Mouse (Mus musculus): ENCODE data around the gene Als2cl.

The Als2cl gene

GRCm38 (mm10) chr9:110881953-110882352 lies 2.3 kb downstream of the Als2cl start:
- DNase-seq, result no peak

- no peak for DNase-seq
These were observed 8.0 kb downstream of the Als2cl start for GRCm38 (mm10) chr9:110887388-110888303.

- DNase-seq, result no peak
These were observed 9.3 kb downstream of the Als2cl start for GRCm38 (mm10) chr9:110888935-110889334.

DNA sequence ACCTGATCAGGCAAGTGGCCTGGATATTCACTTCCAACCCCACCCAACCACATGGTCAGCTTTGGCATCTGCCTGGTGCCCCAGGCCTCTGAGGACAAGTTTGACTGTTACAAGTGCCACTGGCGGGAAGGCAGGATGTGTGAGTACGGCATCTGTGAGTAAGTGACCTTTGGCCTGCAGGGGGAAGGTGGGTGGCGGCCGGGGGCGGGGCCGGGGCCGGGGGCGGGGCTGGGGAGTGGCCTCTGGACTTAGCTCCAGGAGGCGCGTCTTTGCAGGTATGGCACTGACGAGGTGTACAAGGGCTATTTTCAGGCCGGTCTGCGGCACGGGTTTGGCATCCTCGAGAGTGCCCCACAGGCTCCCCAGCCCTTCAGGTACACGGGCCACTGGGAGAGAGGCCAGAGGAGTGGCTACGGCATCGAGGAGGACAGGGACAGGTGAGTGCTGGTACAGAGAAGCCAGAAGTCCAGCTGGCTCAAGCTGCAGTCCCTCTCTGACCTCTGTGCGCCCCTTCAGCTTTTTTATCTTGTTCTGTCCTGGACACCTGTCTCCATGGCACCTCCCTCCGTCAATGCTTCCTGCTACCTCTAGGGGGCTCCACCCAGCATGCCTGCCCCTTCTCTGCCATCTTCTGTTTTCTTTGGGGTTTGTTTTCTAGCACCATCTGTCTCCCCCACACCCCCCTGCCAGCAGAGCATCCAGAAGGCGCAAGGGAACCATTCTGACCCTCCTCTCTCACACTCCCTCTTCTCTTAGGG lies 10.5 kb downstream of the Als2cl start:
- no peak for DNase-seq

DNA sequence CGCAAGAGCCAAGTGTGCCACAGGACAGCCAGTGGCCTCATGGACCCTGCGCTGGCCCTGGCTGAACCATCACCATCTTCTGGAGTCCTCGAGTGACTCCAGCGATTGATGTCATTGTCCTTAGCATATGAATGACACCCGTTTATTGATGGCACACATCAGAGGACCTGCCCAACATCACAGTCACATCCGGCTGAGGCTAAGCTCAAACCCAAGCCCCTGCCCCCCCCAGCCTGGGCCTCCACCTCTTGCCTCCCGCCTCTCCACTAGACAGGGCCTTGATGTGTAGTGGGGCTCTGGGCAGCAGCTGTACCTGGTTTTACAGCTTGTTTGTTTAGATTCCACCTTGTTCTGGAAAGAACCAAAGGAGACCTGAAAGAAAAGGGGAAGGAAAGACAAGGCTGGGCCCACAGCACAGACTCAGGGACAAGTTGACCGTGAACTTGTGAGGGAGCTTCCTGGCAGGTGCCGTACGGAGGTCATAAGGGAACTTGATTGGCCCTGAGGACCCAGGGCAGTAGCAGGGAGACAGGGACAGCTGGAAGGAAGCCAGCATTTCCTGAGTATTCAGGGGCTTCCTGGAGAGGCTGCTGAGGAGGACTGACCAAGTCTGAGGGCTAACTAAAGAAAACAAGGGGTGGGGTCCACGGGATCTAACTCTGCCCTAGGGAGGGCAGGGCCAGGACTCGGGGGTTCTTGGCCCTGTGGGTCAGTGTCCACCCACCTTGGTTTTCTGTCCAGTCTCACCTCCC lies 11.6 kb downstream of the Als2cl start:
- no peak for DNase-seq

GRCm38 (mm10) chr9:110892552-110892951 lies 12.9 kb downstream of the Als2cl start:
- DNase-seq, result no peak

DNA sequence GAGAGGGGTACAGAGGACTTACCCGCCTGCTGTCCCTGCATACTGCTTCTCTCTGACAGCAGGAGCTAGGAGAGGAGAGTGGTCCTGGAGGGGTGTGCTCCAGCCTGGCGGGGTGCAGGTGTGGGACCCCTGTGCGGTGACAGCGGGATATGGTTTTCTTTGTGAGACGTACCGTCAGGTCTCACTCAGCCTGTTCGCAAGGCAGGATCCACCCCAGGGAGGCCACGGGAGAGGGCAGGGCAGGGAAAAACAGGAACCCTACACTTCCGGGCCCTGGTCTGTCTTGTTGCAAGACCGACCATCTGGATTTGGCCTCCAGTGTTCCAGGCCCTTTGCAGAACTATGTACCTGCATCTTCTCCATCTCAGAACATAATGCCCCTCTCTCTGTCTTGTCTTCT lies 13.8 kb downstream of the Als2cl start:
- no peak for DNase-seq

GRCm38 (mm10) chr9:110895507-110895906 lies 15.8 kb downstream of the Als2cl start:
- DNase-seq, result no peak

DNA sequence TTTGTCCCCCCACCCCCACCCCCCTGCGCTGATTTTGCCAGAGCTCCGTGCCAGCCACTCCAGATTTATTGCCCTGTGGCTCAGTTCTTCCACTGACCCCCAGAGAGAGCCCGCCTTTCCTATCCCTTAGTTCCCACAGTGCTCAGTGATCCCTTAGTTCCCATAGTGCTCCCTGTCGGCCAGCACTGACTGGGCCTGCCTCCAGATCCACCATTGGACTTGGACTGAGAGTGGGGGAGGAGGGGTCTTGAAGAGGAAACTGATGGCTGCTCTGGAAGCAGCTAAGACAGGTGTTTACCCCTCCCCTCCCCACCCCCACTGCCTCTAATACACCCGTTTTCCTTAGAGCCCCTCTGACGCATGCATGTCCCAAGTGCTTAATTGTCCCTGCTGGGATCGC lies 16.3 kb downstream of the Als2cl start:
- DNase-seq, result no peak

GRCm38 (mm10) chr9:110896595-110896994 lies 16.9 kb downstream of the Als2cl start:
- DNase-seq, result no peak

GRCm38 (mm10) chr9:110899451-110900008 lies 19.9 kb downstream of the Als2cl start:
- no peak for DNase-seq

DNA sequence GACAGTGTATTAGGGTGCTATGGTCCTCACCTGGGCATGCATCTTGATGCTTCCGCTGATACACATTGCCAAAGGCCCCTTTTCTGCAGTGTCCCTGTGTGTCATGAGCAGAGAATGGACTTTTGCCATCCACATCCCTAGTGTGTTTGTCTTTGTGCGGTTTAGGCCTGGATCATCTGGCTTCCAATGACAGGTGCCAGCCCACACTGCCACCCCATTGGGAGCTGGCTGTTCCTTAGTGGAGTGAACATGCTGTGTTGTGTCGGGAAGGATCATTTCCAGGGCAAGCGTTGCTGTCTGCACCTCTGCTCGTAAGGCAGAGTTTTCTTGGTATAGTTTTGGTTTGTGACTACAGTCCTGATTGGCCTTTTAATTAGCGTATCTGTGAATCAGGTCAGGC lies 21.5 kb downstream of the Als2cl start:
- DNase-seq, result no peak

DNA sequence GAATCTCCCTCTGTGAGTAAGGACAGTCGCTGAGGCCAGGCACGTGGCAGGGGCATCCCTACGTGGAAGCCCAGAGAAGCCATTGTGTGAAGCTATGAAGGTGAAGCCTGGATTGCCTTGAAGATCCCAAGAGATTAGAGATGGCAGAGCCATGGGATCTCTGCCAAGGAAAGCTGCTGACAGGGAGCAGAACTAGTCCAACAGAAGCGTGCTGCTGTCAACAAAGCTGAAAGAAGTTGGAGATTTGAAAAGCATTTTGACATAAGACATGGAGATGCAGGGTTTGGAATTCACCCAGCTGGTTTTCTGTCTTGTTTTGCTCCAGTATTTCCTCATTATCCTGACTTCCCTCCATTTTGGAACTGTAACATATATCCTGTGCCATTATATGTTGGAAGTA lies 22.6 kb downstream of the Als2cl start:
- no peak for DNase-seq

DNA sequence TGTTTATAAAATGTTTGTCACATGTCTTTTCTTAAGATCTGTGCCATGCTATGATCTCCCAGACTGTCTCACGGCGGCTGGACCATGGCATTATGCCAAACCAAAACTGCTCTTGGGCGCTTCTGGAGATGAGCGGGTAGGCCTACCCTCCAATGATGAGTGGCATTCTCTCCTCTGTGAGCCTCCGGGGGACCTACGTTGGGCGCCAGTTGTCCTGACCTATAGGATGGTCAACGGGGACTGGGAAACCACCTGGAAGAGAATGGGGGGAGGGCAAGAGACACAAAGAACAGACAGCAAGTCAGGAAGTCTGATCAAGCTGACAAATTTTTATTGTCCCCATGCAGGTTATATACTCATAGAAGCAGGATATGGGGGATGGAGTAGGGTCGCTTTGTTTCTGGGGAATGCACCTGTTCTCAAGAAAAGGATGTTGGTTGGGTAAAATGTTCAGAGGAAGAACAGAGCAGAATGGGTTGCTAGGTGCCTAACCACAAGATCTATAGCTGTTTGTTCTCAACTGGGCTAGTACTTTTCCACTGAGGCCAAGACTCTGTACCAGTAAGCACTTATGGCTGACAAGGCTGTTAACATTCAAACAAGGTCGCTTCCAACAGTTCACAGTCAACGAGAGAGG lies 27.6 kb downstream of the Als2cl start:
- DNase-seq, result no peak

DNA sequence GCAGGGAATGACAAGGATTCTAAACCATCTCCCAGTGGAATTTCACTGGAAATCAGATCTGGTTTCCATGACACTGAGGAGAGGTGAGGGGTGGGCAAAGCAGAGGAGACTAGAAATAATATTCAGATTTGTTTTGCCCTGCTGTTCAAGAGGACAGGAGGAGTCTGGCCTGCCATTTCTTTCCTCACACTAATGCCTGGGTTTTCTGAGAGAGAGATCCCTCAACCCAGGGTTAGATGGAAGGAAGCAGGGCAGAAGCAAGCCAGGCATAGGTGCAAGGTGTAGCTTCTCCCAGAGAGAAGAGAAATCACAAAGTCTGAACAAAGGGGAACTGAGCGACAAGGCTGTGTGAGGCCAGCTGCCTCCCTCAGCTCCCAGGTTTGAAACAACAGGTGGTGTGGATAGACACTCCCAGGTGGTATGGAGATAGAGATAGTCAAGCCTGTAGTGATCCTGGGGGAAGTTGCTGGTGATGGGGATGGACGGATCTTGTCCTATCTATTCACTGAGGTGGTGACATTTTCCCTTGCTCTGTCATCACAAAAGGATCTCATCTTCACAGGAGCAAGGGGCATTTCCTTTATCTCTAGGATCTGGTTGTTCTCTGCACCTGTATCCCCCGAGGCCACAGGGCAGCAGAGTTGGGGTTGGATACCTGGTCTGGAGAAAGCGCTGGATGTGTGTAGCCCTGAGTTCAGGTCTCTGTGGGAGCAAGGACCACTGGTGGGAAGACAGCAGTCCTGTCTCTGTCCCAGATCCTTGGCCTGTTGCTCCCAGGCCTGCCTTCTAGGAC lies 28.4 kb downstream of the Als2cl start:
- no peak for DNase-seq

DNA sequence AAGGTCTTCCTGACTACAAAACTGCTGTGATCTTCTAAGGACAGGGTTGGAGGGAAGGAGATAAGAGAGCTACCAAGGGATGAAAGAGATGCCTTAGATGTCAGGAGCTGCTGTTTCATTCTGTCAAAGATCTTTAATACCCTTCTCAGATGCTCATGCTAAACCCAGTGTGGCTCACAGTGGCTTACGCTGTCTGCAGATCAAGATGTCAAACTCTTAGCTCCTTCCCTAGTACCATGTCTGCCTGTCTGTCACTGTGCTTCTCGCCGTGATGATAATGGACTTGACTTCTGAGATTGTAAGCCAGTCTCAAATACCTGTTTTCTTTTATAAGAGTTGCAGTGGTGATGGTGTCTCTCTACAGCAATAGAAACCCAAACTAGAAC lies 29.0 kb downstream of the Als2cl start:
- DNase-seq, result no peak

DNA sequence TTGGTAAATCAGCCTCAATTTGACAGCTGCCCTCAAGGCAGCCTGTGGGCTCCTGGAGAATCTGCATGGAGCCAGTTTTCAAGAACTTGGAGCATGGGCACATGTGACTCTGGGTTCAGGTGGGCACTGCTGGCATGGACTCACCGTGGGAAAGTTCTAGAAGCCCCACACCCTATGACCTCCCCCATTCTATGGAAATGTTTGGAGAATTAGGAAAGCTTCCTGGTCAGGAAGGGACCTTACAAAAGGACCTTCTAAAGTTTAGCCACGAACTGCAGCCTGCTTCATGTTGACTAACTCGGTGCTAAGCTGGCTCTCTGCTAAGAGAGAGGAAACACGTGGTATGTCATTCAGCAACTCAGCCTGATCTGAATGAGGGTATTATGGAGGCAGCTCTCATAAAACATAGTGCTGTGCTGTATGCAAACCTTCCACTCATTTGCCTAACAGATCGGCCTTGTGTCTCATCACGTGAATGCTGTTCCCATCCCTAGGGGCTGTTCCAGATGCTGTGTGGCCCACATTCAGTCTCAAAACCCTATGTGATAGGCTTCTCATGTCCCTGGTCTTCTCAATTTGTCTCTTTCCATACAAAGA lies 29.8 kb downstream of the Als2cl start:
- DNase-seq, result no peak

DNA sequence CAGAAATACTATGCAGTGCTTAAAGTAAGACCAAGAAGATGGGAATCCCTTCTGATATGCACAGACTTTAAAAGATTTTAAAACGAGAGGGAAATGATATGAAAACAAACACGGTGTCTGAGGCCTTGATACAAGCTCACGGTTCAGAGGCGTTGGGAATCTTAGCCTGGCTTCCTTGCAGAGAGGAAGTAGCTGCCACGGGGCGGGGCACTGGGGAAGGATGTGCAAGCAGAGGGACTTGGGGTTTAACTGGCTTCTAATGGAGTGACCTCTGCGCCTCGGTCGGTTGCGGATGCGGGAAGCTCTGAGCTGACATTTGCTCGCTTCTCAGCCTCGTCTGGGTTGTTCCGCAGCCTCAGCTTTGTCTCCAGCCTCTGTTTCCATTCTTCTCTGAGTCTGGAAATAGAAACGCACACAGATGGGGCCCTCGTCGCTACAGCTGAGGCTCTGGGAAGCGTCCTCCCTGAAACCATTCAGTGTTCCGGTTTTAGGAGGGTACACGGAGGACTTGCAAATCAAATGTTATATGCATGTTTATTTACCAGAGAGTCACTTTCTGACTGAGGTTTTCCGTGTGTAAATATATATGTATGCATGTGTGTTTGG lies 35.1 kb downstream of the Als2cl start:
- no peak for DNase-seq

DNA sequence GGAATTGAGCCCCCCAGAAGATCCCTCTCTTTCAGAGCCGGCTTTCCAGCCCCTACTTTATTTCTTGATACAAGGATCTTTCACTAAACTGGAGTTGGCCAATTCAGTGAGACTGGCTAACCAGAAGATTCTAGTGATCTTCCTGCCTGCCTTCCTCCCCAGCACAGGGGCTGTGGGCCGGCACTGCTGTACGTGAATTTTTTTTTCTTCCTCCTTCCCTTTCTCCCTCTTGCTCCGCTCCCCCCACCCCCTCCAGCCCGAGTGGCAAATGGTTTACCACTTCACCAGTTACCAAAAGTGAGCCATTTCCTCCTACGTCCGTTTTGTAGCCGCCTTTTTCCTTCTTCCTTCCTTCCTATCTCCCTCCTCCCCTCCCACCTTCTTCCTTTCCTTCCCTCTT lies 35.8 kb downstream of the Als2cl start:
- no peak for DNase-seq

DNA sequence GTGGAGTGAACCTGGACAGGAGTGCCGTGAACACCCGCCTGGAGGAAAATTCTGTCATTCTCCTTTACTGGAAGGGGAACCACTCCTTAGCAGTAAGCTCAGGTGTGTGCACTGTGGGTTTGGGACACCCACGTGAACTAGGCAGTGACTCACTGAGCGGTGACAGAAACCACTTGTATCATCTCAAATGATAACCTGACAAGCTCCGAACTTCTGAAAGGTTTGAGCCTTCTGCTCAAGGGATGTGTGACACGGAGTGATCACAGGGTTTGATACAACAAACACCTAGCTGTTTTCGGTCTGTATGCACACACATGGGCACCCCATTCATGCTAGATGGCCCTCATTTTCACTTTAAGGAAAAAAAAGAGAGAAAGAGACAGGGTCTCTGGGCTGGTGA lies 37.1 kb downstream of the Als2cl start, which contains the start of gene Fam240a:
Gene Fam240a (minus strand): TSS at position 76 of the 400 bp plus-strand sequence.
- no peak for DNase-seq

Measured in right cerebral cortex, postnatal 25 days (tissue).